Mouse (Mus musculus): ENCODE results near the gene Ankrd9. TPM values are rescaled to one million over a fixed set of nuclear protein-coding genes. Genes with fewer than 3 reads are reported as not detected.

Gene Ankrd9
- polyA plus RNA-seq, 1 experiment = 206 TPM

DNA sequence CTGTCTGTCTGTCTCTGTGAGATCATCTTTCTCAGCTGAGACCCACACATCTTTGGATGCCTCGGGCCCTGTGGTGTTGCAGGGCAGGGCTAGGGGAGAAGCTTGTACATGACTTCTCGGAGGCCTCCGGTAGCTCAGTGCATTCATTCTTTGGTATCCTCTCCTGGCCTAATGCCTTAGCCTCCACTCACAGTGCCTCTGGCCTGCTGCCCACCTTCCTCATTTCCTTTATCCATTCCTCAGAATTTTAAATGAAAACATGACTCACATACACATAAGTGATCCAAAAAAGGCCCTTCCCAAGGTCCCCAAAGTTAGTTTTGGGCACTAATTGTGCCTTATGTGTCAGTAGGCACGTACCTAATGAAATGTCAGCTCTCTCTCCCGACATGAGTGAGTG is 41.3 kb downstream of the Ankrd9 start:
- WGBS = 91% methylated on average over 5 of the region's 5 CpGs
- TF ChIP-seq CTCF (IDR thresholded peaks at IDR 0.05; ENCODE audit: extremely low read depth, insufficient read length, insufficient replicate concordance, low read depth, low read length) = no peak
- TF ChIP-seq POLR2A (IDR thresholded peaks at IDR 0.05; ENCODE audit: low read depth, low read length) = no peak
- no peaks in the 10 kb centered on the region for H3K4me1 ChIP-seq (ENCODE audit: control insufficient read depth, insufficient read depth, insufficient read length, low read length)
- peaks cover 33% of the 10 kb centered on the region for H3K36me3 ChIP-seq (ENCODE audit: control insufficient read depth, insufficient read depth, low read length)
- no peaks in the 10 kb centered on the region for H3K27me3 ChIP-seq (ENCODE audit: control insufficient read depth, insufficient read depth, low read length)
- H3K4me3 ChIP-seq (ENCODE audit: low read depth, low read length) = no peak overlapping the region
- H3K27ac ChIP-seq (ENCODE audit: insufficient read depth, low read depth, low read length) = no peak overlapping the region

DNA sequence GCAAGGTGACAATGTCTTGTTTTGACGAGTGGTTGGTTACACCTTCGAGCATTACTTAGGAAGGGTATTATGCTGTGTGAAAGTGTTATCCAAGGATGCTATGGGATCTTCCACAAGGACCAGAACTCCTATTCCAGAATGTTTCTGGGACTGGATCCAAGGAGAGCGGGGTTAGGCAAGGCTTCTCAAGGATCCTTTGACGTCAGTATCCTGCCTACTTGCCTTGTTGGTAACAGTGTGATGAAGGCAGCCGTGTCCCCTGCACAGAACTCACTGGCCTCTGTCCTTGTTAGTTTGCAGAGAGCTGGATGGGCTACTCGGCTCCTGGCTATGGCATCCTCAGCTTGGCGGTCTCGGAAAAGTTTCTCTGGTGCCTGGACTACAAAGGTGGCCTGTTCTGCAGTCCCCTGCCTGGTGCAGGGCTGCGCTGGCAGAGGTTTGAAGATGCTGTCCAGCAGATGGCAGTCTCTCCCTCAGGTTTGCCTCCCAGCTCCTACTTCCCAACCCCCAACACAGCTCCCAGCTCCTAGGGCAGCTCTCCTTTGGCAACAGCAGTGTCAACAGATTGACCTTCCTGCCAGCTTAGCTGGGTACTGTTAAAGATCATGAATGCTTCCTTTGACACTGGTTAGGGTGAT is 42.7 kb downstream of the Ankrd9 start:
- Histone ChIP-seq H3K36me3 (ENCODE audit: control insufficient read depth, insufficient read depth, low read length) (peaks cover 27% of the 10 kb centered on the region), H3K27ac (ENCODE audit: insufficient read depth, low read depth, low read length) (no peak overlapping the region), H3K4me1 (ENCODE audit: control insufficient read depth, insufficient read depth, insufficient read length, low read length) (no peaks in the 10 kb centered on the region), H3K27me3 (ENCODE audit: control insufficient read depth, insufficient read depth, low read length) (no peaks in the 10 kb centered on the region), H3K4me3 (ENCODE audit: low read depth, low read length) (no peak overlapping the region)
- TF ChIP-seq CTCF (IDR thresholded peaks at IDR 0.05; ENCODE audit: extremely low read depth, insufficient read length, insufficient replicate concordance, low read depth, low read length) (peak; percentile 91), POLR2A (IDR thresholded peaks at IDR 0.05; ENCODE audit: low read depth, low read length) (no peak)
- 63% methylated on average over 9 of the region's 9 CpGs for WGBS

DNA sequence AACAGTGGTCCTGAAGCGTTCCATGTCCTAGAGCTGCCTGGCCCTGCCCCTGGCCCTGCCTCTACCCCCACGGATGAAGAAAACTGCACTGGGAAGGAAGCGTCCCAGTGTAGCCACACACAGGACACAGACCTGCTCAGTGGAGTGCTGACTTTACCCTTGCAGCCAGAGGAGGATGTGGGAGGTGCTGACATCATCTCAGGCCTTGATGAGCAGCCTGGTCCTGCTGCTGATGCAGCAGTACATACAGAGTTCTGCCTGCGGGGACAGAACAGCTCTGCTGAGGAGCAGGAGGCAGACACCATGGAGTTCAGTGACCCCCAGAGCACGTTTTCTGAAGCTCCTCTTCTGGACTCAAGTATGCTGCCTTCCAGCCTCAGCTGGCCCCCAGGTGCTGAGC is 46.0 kb downstream of the Ankrd9 start:
- no peak overlapping the region for H3K4me3 ChIP-seq (ENCODE audit: low read depth, low read length)
- TF ChIP-seq CTCF (IDR thresholded peaks at IDR 0.05; ENCODE audit: extremely low read depth, insufficient read length, insufficient replicate concordance, low read depth, low read length) (no peak), POLR2A (IDR thresholded peaks at IDR 0.05; ENCODE audit: low read depth, low read length) (no peak)
- peak overlapping the region; percentile 39 for H3K27ac ChIP-seq (ENCODE audit: insufficient read depth, low read depth, low read length)
- 80% methylated on average over 5 of the region's 5 CpGs for WGBS
- H3K4me1 ChIP-seq (ENCODE audit: control insufficient read depth, insufficient read depth, insufficient read length, low read length) = no peaks in the 10 kb centered on the region
- no peaks in the 10 kb centered on the region for H3K27me3 ChIP-seq (ENCODE audit: control insufficient read depth, insufficient read depth, low read length)
- H3K36me3 ChIP-seq (ENCODE audit: control insufficient read depth, insufficient read depth, low read length) = peaks cover 20% of the 10 kb centered on the region

Other genes starting within 250 kb of the Ankrd9 start
- gene Wdr20, start 241.1 kb downstream of the Ankrd9 start, polyA plus RNA-seq (2012; rRNA removed) = 6.1 and 15.5 TPM in 2 replicates
- gene Mok, start 138.1 kb downstream of the Ankrd9 start, polyA plus RNA-seq (2012; rRNA removed) = 0.17 and 0.81 TPM in 2 replicates
- gene Zfp839, start 128.8 kb downstream of the Ankrd9 start, polyA plus RNA-seq (2012; rRNA removed) = 2.1 and 3.2 TPM in 2 replicates
- gene Cinp, start 89.9 kb downstream of the Ankrd9 start, polyA plus RNA-seq (2012; rRNA removed) = 19.4 and 20.4 TPM in 2 replicates
- 2.2 and 2.5 TPM in 2 replicates for gene Tecpr2, start 89.8 kb downstream of the Ankrd9 start, polyA plus RNA-seq (2012; rRNA removed)
- gene Rcor1, start 60.3 kb upstream of the Ankrd9 start, polyA plus RNA-seq (2012; rRNA removed) = 4.6 and 6.5 TPM in 2 replicates
- gene Traf3, start 187.3 kb upstream of the Ankrd9 start, polyA plus RNA-seq (2012; rRNA removed) = 8.8 and 13.5 TPM in 2 replicates
- not detected in 2 replicates for gene 4930595D18Rik, start 205.5 kb upstream of the Ankrd9 start, polyA plus RNA-seq (2012; rRNA removed)

Data from small intestine, adult 2 months (tissue).